Mouse (Mus musculus) heart, adult 2 months (tissue): ENCODE results near the gene Foxn2.

Source experiments
- CTCF ChIP-seq: fragments of 200-600 bp; IDR thresholded peaks from 2 replicates; pipeline ENCODE4 v1.8.1; 2022; ENCODE audit warnings: antibody characterized with exemption, mild to moderate bottlenecking, moderate library complexity
- EP300 ChIP-seq: fragments of 200-500 bp; IDR thresholded peaks from 2 replicates; pipeline ENCODE4 v1.6.1; 2011; ENCODE audit warnings: low read depth, low read length, control low read depth; ENCODE audit not compliant: insufficient read depth
- POLR2A ChIP-seq: fragments of 200-500 bp; IDR thresholded peaks from 2 replicates; pipeline ENCODE4 v1.6.1; 2011; ENCODE audit warnings: mild to moderate bottlenecking, low read depth, low read length, control low read depth; ENCODE audit not compliant: insufficient read depth

DNA sequence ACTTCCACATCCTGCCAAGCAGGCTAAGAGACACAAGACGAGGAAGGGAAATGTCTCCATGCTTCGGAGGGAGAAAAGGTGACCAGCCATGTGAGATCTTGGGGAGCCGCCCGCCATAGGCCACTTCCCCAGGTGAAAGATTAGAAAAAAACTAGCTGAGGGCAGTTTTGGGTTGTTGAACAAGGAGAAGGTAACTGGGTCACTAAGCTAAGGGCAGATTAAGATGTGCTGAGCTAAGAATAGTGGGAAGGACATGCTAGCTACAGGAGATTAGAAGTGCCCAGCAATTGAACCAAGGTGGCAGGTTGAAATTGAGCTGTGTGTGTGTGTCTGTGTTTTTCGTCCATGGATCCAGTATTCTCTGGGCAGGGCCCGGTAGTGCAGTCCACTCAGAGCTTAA, 27.2 kb downstream of the Foxn2 start:
- TF ChIP-seq CTCF (no peak), EP300 (no peak), POLR2A (no peak)
